Mouse (Mus musculus) C2C12 (cell line): ENCODE data around the gene Gm20388. TPM values are rescaled to one million over a fixed set of nuclear protein-coding genes. Genes with fewer than 3 reads are reported as not detected.

ENCODE experiments used
- H3K27me3 ChIP-seq: one replicate; pipeline ENCODE4 v1.6.1; 2011; ENCODE audit not compliant: control insufficient read depth, insufficient read depth, insufficient read length
- H3K36me3 ChIP-seq: one replicate; pipeline ENCODE4 v1.6.1; 2011; ENCODE audit not compliant: control insufficient read depth, insufficient read depth
- H3K4me3 ChIP-seq: one replicate; pipeline ENCODE4 v1.5.1; 2011; ENCODE audit warnings: mild to moderate bottlenecking, control low read depth; ENCODE audit not compliant: poor library complexity, insufficient read depth, severe bottlenecking
- H3K79me2 ChIP-seq: one replicate; pipeline ENCODE4 v1.6.1; 2011; ENCODE audit not compliant: control insufficient read depth, insufficient read depth
- H3K79me3 ChIP-seq: one replicate; pipeline ENCODE4 v1.6.1; 2011; ENCODE audit warnings: low read depth, control low read depth
- H3ac ChIP-seq: one replicate; pipeline ENCODE3; 2011; ENCODE audit warnings: low read depth; ENCODE audit not compliant: control insufficient read depth, insufficient read length
- CEBPB ChIP-seq: IDR thresholded peaks from one replicate; pipeline ENCODE4 v1.6.1; 2011; ENCODE audit warnings: low read depth, mild to moderate bottlenecking, control low read depth, moderate library complexity
- CTCF ChIP-seq: IDR thresholded peaks from one replicate; pipeline ENCODE4 v1.5.1; 2011; ENCODE audit not compliant: control insufficient read depth, insufficient read depth, insufficient read length
- FOSL1 ChIP-seq: IDR thresholded peaks from one replicate; pipeline ENCODE4 v1.8.0; 2011; ENCODE audit warnings: mild to moderate bottlenecking, low read length; ENCODE audit not compliant: poor library complexity, insufficient read depth, severe bottlenecking
- MAX ChIP-seq: IDR thresholded peaks from one replicate; pipeline ENCODE4 v1.6.1; 2011; ENCODE audit warnings: mild to moderate bottlenecking, control low read depth
- MYOD1 ChIP-seq: IDR thresholded peaks from one replicate; pipeline ENCODE4 v1.6.1; 2011; ENCODE audit warnings: low read depth; ENCODE audit not compliant: control insufficient read depth, insufficient read length
- MYOG ChIP-seq: IDR thresholded peaks from one replicate; pipeline ENCODE4 v1.6.1; 2011; ENCODE audit not compliant: control insufficient read depth, insufficient read length; ENCODE audit errors: extremely low read depth
- USF1 ChIP-seq: IDR thresholded peaks from one replicate; pipeline ENCODE4 v1.6.1; 2011; ENCODE audit warnings: low read depth, mild to moderate bottlenecking, control low read depth, moderate library complexity
- polyA plus RNA-seq: library from polyadenylated mRNA; unstranded; fragments of >200 nt; fragmentation: generic; extraction: Trizol; gene quantifications from one replicate; pipeline ENCODE4 v1.2.1, GENCODE M21; 2012; ENCODE audit warnings: missing spikeins

Gm20388 gene
- polyA plus RNA-seq, 1 experiment, result 15.0 TPM

DNA sequence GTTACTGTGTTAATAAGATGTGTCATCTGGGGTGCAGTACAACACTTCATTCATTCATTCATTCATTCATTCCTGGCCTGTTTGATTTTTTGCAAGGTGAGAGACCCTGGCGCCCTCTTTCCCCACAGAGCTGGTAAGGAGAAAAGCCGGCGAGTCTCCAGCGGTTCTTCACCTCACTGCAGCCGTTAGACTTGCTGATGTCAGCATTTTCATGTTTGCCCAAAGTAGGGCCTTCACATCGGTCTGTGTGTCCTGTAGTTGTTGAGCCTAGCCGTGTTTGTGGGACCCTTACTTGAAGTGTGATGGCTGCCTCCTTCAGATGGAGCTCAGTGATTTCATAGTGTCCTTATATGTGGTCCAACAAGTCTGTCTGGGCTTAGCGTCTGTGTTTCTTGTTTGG lies 2059.6 kb downstream of the Gm20388 start:
- Histone ChIP-seq H3ac (no peak overlapping the region), H3K4me3 (no peak overlapping the region), H3K79me3 (peaks cover 12% of the 10 kb centered on the region), H3K27me3 (no peaks in the 10 kb centered on the region), H3K79me2 (peaks cover 51% of the 10 kb centered on the region), H3K36me3 (peaks cover 15% of the 10 kb centered on the region)
- no peak for TF ChIP-seq MAX
- TF ChIP-seq FOSL1, result no peak
- TF ChIP-seq USF1, result no peak
- TF ChIP-seq MYOD1, result no peak
- TF ChIP-seq CEBPB, result no peak
- no peak for TF ChIP-seq MYOG
- TF ChIP-seq CTCF, result no peak

DNA sequence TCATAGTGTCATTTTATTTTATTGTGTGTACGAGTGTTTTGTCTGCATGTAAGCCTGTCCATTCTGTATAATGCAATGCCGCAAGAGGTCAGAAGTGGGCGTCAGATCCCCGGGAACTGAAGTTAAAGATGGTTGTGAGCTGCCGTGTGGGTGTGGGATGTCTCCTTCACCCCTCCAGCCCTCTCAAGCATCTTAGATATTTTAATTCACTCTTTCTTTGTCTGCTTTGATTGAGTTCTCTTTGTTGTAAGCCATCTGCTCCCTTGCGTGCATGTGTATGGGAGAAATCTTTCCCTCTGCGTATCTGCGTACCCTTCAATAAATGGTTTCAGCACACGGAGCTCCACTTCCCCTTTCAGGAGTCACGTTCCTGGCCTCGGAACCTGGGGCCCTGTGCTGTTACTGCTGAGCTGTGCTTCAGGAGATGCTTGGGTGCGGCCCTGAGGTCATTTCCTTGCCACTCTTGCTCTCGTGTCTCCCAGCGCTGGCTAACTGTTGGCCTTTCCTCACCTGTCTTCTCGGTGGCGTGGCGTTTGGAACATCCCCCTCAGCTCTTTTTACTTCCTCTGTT lies 2060.9 kb downstream of the Gm20388 start:
- H3K79me3 ChIP-seq, result peaks cover 9% of the 10 kb centered on the region
- H3K4me3 ChIP-seq, result no peak overlapping the region
- H3K79me2 ChIP-seq, result peaks cover 37% of the 10 kb centered on the region

DNA sequence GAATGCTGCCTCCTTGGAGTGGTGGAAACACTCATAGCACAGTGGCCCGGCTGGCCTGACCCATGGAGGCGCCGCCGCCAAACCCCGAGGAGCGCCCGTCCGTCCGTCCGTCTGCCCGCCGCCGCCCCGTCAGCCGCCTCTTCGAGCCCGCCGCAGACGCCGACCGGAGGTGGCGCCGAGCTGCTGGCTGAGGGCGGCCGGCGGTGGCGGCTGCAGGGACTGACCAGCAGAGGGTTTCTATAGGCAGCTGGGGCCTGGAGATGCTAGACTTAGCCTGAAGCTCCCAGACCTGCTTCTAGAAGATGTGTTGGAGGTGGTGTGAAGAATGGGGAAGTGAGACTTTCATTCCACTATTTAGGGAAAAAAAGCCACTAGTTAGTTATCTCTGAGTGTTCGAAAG lies 2063.3 kb downstream of the Gm20388 start:
- H3K36me3 ChIP-seq, result peaks cover 34% of the 10 kb centered on the region
- H3K79me3 ChIP-seq, result peaks cover 7% of the 10 kb centered on the region

More for the DNA sequence above, 2060.9 kb downstream of the Gm20388 start:
- TF ChIP-seq MAX (no peak), CEBPB (no peak), USF1 (no peak), MYOG (no peak), MYOD1 (no peak)
- Histone ChIP-seq H3K27me3 (no peaks in the 10 kb centered on the region), H3K36me3 (peaks cover 17% of the 10 kb centered on the region), H3ac (no peak overlapping the region)

DNA sequence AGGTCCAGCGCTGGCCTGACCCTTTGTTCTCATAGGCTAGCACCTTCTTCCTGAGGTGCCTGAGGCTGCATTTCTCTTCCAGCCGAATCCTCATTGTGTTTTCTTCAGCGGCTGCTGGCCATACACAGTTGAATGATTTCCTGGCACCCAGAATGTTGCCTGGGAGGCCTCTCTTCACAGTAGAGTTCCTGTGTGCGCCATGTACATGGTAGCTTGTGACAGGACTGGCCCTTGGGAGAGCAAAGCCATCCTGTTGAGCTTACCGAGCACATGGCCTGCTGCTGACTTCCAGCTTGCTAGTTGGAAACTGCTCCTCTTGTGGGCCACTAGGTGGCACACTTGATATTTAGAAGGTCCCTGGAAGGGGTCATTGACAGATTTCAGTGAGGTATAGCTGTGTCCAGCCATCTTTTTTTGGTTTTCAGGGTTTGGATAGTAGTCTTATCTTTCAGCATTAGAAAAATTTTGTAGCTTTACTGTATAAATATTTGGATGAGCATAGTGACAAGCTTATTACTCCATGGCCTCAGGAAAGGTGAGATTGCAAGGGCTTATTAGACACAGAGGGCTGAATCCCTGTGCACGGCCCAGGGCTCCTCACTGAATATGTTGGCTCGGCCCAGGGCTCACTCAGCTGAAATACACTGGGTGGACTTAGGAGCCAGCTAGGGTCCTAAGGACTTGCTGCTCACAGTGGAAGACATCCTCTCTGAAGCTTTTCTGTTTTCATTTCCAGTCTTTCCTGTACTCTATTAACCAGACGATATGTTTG lies 2067.4 kb downstream of the Gm20388 start:
- Histone ChIP-seq H3K4me3 (no peak overlapping the region), H3K27me3 (no peaks in the 10 kb centered on the region), H3K79me3 (no peaks in the 10 kb centered on the region), H3K79me2 (no peaks in the 10 kb centered on the region), H3K36me3 (peaks cover 48% of the 10 kb centered on the region), H3ac (no peak overlapping the region)
- TF ChIP-seq USF1 (no peak), MAX (peak; percentile 81), CEBPB (no peak), MYOG (no peak), CTCF (peak; percentile 47), FOSL1 (no peak), MYOD1 (no peak)

More for the DNA sequence above, 2063.3 kb downstream of the Gm20388 start:
- no peak overlapping the region for H3K4me3 ChIP-seq
- no peak overlapping the region for H3ac ChIP-seq
- TF ChIP-seq USF1 (no peak), MYOG (no peak), CEBPB (no peak), MYOD1 (no peak), MAX (no peak), FOSL1 (no peak), CTCF (no peak)
- H3K79me2 ChIP-seq, result peaks cover 22% of the 10 kb centered on the region
- H3K27me3 ChIP-seq, result no peaks in the 10 kb centered on the region

DNA sequence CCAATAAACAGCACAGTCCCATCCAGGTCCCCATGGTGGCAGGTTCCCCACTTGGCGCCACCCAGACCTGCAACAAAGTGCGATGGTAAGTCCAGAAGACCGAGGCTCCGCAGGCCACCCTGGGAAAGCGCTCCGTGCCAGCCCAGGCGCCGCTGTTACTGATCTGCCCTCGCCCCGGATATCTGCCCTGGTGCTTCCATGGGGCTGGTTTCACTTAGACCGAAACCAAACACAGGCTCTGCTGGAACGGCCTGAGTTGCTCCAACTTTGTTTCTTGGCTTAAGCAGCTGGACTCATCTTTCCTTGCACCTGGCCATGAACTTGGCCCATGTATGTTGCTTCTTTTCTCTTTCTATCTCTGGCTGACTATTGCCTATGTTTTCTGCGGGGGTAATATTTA lies 2068.0 kb downstream of the Gm20388 start:
- Histone ChIP-seq H3ac (no peak overlapping the region), H3K79me2 (no peaks in the 10 kb centered on the region), H3K79me3 (no peaks in the 10 kb centered on the region), H3K27me3 (no peaks in the 10 kb centered on the region), H3K4me3 (no peak overlapping the region), H3K36me3 (peaks cover 48% of the 10 kb centered on the region)
- no peak for TF ChIP-seq USF1
- TF ChIP-seq CTCF, result no peak
- no peak for TF ChIP-seq MYOG
- no peak for TF ChIP-seq MAX
- no peak for TF ChIP-seq CEBPB
- no peak for TF ChIP-seq FOSL1
- TF ChIP-seq MYOD1, result no peak
